Mouse (Mus musculus) subcutaneous adipose tissue, adult 2 months (tissue): Measurements from ENCODE around the gene Rabac1. TPM values are rescaled to one million over a fixed set of nuclear protein-coding genes. Genes with fewer than 3 reads are reported as not detected.

ENCODE experiments used
- polyA plus RNA-seq: library from polyadenylated mRNA; depleted of rRNA; stranded (reverse); fragments of >200 nt; gene quantifications from 2 replicates; pipeline ENCODE4 v1.2.3, GENCODE M21; 2012; ENCODE audit warnings: low replicate concordance; rRNA removed

Gene Rabac1
- polyA plus RNA-seq, result 496 and 596 TPM in 2 replicates

GRCm38 (mm10) chr7:24971972-24972893 is at the start of gene Rabac1:
Gene Rabac1 (minus strand): TSS chr7:24972754.

GRCm38 (mm10) chr7:25005421-25006065 is 33.0 kb upstream of the Rabac1 start, which contains the start of gene Atp1a3:
Gene Atp1a3 (minus strand): TSS chr7:25005958.

GRCm38 (mm10) chr7:24944257-24944950 is 28.1 kb downstream of the Rabac1 start, which contains the start of gene Gm4881:
Gene Gm4881 (minus strand): TSS chr7:24944494.

Other genes starting within 250 kb of the Rabac1 start
- gene Gm4763, start 245.8 kb downstream of the Rabac1 start, polyA plus RNA-seq, result not detected in 2 replicates
- gene Cd177, start 212.4 kb downstream of the Rabac1 start, polyA plus RNA-seq, result 0.10 and 0.41 TPM in 2 replicates
- 0.72 and 2.0 TPM in 2 replicates for gene Ceacam10, start 195.5 kb downstream of the Rabac1 start, polyA plus RNA-seq
- 3.5 and 6.8 TPM in 2 replicates for gene Gm9844, start 110.5 kb downstream of the Rabac1 start, polyA plus RNA-seq
- gene Lypd4, start 102.8 kb downstream of the Rabac1 start, polyA plus RNA-seq, result not detected in 2 replicates
- gene Dmrtc2, start 102.7 kb downstream of the Rabac1 start, polyA plus RNA-seq, result 0.20 TPM in 1 of 2 replicates, not detected in the other
- gene Rps19, start 88.4 kb downstream of the Rabac1 start, polyA plus RNA-seq, result 506 and 945 TPM in 2 replicates
- 2.0 and 3.7 TPM in 2 replicates for gene Cd79a, start 75.4 kb downstream of the Rabac1 start, polyA plus RNA-seq
- gene Arhgef1, start 69.8 kb downstream of the Rabac1 start, polyA plus RNA-seq, result 231 and 248 TPM in 2 replicates
- gene Gm4881, start 28.3 kb downstream of the Rabac1 start, polyA plus RNA-seq, result not detected in 2 replicates
- gene Atp1a3, start 33.2 kb upstream of the Rabac1 start, polyA plus RNA-seq, result 14.8 and 16.0 TPM in 2 replicates
- 14.7 and 51.0 TPM in 2 replicates for gene Grik5, start 99.6 kb upstream of the Rabac1 start, polyA plus RNA-seq
- 15.4 and 37.3 TPM in 2 replicates for gene Zfp574, start 99.8 kb upstream of the Rabac1 start, polyA plus RNA-seq
- gene Pou2f2, start 207.0 kb upstream of the Rabac1 start, polyA plus RNA-seq, result 1.4 and 3.7 TPM in 2 replicates
- 18.8 and 21.7 TPM in 2 replicates for gene Dedd2, start 247.9 kb upstream of the Rabac1 start, polyA plus RNA-seq
- 8.3 and 13.8 TPM in 2 replicates for gene Zfp526, start 248.7 kb upstream of the Rabac1 start, polyA plus RNA-seq